Mouse (Mus musculus) WW6 (cell line): Measurements from ENCODE around the gene Als2.

ENCODE experiments used
- DNase-seq: peaks from one replicate; pipeline ENCODE4 v3.0.0-alpha.2; 2013; ENCODE audit warnings: low read depth, low spot score

The Als2 gene

DNA sequence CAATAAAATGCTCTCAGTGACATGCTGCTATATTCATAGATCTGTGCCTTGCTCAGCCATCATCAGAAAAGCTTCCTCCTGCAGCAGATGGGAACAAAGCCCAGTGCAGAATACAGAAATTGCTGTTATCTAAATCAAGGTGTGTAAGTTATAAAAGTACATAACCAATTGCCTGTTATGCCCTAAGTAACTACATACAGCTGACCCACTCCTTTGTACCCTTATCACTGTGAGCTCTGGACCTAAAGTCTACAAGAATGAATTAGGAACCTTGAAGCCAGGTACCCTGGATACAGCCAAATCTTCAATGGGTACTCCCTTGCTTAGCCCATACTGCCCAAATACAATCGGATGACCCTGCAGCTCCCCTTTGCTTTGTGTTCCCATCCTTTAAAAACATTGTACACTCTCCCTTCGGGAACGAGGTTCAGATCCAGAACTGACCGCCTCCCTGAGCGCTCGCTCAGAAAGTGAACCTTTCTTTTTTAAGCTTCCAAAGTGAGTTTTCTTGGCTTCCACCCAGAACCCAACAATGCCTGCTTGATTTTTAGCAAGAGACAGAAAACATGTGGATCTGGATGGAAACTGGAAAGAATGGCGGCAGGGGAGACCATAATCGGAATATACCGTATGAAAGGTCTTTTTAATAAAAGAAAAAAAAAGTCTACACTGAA, 70.7 kb downstream of the Als2 start:
- no peak for DNase-seq

DNA sequence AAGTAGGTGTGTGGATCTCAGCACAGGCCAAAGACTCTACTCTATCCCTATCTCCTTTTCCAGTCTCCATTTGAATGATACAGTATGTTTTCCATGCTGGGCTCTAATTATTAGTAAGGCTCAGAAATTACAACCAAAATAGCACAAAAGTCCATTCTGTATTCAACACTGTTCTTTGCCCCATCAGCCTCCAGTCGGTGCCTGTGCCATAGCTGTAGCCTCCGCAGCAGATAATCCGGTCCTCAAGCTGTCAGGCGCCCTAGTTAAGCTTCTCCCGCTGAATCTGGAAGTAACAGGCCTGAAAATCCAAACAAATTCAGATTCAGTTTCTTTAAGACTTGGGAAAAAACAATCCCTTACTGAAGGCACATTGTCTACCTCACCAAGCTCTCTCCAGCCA, 73.1 kb downstream of the Als2 start:
- no peak for DNase-seq

GRCm38 (mm10) chr1:59163030-59163461, 74.0 kb downstream of the Als2 start, which contains the start of gene Mpp4:
Mpp4 (minus strand) TSS chr1:59163389.
- DNase-seq = no peak

GRCm38 (mm10) chr1:59162309-59163024, 74.6 kb downstream of the Als2 start:
- no peak for DNase-seq

DNA sequence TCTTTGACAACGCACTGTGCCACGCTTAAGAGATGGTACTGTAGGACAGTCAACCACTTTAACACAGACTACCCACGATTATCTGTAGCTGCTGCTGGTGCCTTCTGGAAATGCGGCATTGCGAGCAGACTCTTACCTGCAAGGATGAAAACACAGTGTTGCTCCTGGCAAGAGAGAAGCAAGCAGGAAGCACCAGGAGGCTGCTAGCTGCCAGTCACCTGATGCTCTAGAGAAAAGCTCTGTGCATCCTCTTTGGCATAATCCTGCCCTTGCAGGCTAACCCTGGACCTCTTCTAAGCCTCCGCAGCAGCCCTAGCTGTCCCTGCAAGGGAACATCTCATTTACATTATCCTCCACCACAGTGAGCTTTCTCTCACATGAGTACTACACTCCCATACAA, 75.6 kb downstream of the Als2 start:
- DNase-seq = no peak

- no peak for DNase-seq
Measured at GRCm38 (mm10) chr1:59160871-59161270, 76.2 kb downstream of the Als2 start.

GRCm38 (mm10) chr1:59159136-59159535, 77.9 kb downstream of the Als2 start:
- DNase-seq = no peak

- DNase-seq = no peak
Measured at GRCm38 (mm10) chr1:59158498-59158897, 78.5 kb downstream of the Als2 start.

DNA sequence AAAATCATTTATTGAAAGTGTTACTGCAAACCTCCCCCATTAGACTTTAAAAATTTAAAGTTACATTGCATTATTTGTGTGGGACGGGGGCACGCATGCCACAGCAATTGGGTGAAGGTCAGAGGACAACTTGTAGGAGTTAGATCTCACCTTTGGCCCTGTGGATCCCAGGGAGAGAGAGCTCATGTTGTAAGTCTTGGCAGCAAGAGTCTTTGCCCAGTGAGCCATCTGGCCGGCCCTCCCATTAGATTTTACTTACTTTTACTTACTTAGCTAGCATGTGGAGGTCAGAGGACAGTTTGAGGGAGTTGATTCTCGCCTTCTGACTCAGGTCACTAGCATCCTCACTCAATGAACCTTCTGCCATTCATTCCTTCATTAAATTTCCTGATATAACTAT, 79.2 kb downstream of the Als2 start:
- no peak for DNase-seq

GRCm38 (mm10) chr1:59152346-59152745, 84.7 kb downstream of the Als2 start:
- no peak for DNase-seq

DNA sequence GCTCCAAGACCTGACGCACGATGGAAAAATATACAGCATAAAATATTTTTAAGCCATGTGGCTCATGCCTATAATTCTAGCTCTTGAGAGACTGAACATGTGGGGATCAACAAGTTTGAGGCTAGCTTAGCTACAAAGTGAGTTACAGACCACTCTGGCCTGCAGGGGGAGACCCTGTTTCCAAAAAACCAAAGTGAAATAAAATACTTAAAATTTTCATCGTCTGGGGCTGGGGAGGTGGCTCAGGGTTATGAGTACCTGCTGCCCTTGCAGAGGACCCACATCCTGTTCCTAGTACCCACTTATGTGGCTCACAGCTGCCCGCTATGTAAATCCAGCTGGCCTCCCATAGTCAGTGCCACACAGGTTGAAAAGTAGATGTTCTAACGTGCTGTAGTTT, 86.5 kb downstream of the Als2 start:
- no peak for DNase-seq

DNA sequence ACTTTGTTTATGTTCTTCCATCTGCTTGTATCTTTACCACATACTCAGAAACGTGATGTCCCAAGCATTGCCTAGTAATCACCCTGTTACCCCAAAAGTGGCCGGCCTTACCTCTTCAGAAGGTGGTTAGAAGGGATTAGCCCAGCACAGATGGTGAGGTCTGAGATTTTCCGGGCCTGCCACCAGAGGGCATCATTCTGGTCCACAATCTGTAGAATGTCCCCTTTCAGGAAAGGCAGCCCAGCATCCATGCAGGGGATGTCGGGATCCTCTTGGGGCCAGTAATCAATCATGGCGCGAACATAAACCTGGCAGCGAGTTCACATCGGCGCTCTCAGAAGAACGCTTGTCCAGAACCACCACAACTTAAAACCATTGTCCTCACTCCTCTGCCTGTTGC, 92.5 kb downstream of the Als2 start:
- peak; percentile 22 for DNase-seq

GRCm38 (mm10) chr1:59142809-59143208, 94.2 kb downstream of the Als2 start:
- peak; percentile 20 for DNase-seq

GRCm38 (mm10) chr1:59134419-59134818, 102.6 kb downstream of the Als2 start:
- no peak for DNase-seq

- no peak for DNase-seq
Measured at GRCm38 (mm10) chr1:59128879-59129278, 108.2 kb downstream of the Als2 start.

DNA sequence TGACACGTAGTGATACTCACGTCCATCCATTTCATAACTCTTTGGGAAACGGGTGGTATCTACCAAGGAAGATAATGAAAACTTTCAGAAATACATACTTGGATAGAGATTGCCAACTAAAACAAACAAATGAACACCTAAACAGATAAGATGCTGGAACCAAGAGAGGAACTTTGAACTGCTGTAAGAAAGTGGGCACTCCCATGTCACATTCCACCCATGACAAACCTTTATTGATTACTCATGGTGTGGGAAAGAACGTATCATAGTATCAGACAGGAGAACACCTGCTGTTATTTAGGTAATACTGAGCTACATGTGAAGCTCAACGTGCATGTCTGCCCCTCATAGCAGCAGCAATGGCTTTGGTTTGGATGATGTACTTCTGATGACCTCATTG, 111.5 kb downstream of the Als2 start:
- DNase-seq = no peak

DNA sequence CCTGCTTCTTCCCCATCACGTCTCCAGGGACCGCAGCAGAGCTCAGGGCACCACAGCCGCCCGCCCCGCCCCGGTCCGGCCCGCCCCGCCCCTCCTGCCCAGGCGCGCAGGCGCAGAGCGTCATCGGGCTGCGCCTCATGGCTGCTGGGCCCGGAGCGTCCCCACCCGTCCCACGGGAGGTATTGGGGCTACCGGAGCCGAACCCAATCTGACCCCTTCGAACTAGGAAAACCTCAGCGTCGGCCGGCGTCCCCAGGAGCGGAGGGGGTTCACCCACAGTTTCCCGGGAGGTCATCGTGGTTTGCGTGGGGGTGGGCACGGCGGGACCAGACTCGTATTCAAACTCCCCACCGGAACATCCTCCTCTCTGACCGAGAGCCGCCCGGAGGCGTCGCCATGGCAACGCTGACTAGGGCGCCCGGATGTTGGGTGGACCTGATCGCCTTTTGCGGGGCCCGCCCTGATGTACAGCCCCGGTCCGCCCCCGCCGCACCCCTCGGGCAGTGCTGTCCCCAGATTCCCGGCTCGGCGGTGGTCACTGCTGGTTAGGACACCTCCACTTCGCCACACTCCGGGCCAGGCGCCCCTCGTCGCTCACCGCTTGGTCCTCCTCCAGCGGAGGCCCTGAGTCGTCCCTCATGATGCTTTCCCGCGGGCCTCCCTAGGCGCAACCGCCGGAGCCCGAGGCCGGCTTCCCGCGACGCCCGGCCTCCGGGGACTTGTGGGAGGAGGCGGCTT, 117.1 kb downstream of the Als2 start, which contains the start of gene Tmem237:
Tmem237 (minus strand) TSS at position 689 of the 738 bp plus-strand sequence.
- peak; percentile 64 for DNase-seq
